Mouse (Mus musculus) midbrain, embryonic 16.5 days (tissue): ENCODE results near the gene Nccrp1. TPM values are rescaled to one million over a fixed set of nuclear protein-coding genes. Genes with fewer than 3 reads are reported as not detected.

Experiments used
- ATAC-seq: fragments of 200-750 bp; cut with Nextera tagmentation; 2 replicates; pipeline ENCODE4 v1.8.0; 2017; ENCODE audit warnings: moderate TSS enrichment
- H3K27ac ChIP-seq: fragments of 300-500 bp; sonication (generic); 2 replicates; pipeline ENCODE4 v1.5.1; 2014; ENCODE audit warnings: mild to moderate bottlenecking, low read length, mixed read lengths
- H3K27me3 ChIP-seq: fragments of 300-500 bp; sonication (generic); 2 replicates; pipeline ENCODE4 v1.6.1; 2014; ENCODE audit warnings: low read depth, low read length, mixed read lengths; ENCODE audit not compliant: control insufficient read depth, insufficient read depth
- H3K36me3 ChIP-seq: fragments of 300-500 bp; sonication (generic); 2 replicates; pipeline ENCODE4 v1.6.1; 2014; ENCODE audit warnings: mild to moderate bottlenecking, low read length, moderate library complexity, mixed read lengths; ENCODE audit not compliant: control insufficient read depth, insufficient read depth
- H3K4me1 ChIP-seq: fragments of 300-500 bp; sonication (generic); 2 replicates; pipeline ENCODE4 v1.6.1; 2014; ENCODE audit warnings: mild to moderate bottlenecking, low read length, mixed read lengths; ENCODE audit not compliant: control insufficient read depth, insufficient read depth
- H3K4me2 ChIP-seq: fragments of 300-500 bp; sonication (generic); 2 replicates; pipeline ENCODE4 v1.6.1; 2014; ENCODE audit warnings: mild to moderate bottlenecking, low read length, mixed read lengths
- H3K4me3 ChIP-seq: fragments of 300-500 bp; sonication (generic); 2 replicates; pipeline ENCODE4 v1.5.1; 2014; ENCODE audit warnings: low read depth, mild to moderate bottlenecking, low read length, moderate library complexity, mixed read lengths
- H3K9ac ChIP-seq: fragments of 300-500 bp; sonication (generic); 2 replicates; pipeline ENCODE4 v1.6.1; 2014; ENCODE audit warnings: low read depth, low read length, mixed read lengths
- H3K9me3 ChIP-seq: fragments of 300-500 bp; sonication (generic); replicated peaks from 2 replicates; pipeline ENCODE4 v1.6.1; 2014; ENCODE audit warnings: mild to moderate bottlenecking, low read length, mixed read lengths; ENCODE audit not compliant: control insufficient read depth, poor library complexity, severe bottlenecking
- WGBS: fragments of 180-500 bp; shearing (Covaris S2); extraction: QIAGEN DNeasy Blood & Tissue Kit; methylation state at CpG from one replicate; pipeline ENCODE4 v1.1.7; 2014; 5-methylcytosine and 5-hydroxymethylcytosine counted together
- polyA plus RNA-seq: library from polyadenylated mRNA; unstranded; fragments of >200 nt; fragmentation: Nextera tagmentation; extraction: Ambion mirVana; gene quantifications from 2 replicates; pipeline ENCODE4 v1.2.1, GENCODE M21; 2015

Gene Nccrp1
- polyA plus RNA-seq, 1 experiment from 2014 or later = 0.15 TPM

GRCm38 (mm10) chr7:28583570-28584344 is 36.7 kb upstream of the Nccrp1 start:
- Histone ChIP-seq H3K27ac (no peak overlapping the region), H3K36me3 (no peaks in the 10 kb centered on the region), H3K4me2 (no peak overlapping the region), H3K9ac (no peak overlapping the region), H3K27me3 (no peaks in the 10 kb centered on the region), H3K4me1 (peaks cover 4% of the 10 kb centered on the region), H3K4me3 (no peak overlapping the region), H3K9me3 (no peaks in the 10 kb centered on the region)
- no peak for ATAC-seq
- 79% methylated on average over 8 of the region's 8 CpGs for WGBS

GRCm38 (mm10) chr7:28582841-28583240 is 35.8 kb upstream of the Nccrp1 start:
- 87% methylated on average over 11 of the region's 11 CpGs for WGBS
- no peak overlapping the region for H3K4me2 ChIP-seq
- H3K36me3 ChIP-seq = no peaks in the 10 kb centered on the region
- H3K9me3 ChIP-seq = no peaks in the 10 kb centered on the region
- H3K4me3 ChIP-seq = no peak overlapping the region
- H3K4me1 ChIP-seq = peaks cover 4% of the 10 kb centered on the region
- H3K27ac ChIP-seq = no peak overlapping the region
- H3K9ac ChIP-seq = no peak overlapping the region
- H3K27me3 ChIP-seq = no peaks in the 10 kb centered on the region
- ATAC-seq = no peak

- Histone ChIP-seq H3K27me3 (no peaks in the 10 kb centered on the region), H3K27ac (no peak overlapping the region), H3K36me3 (no peaks in the 10 kb centered on the region), H3K9me3 (no peaks in the 10 kb centered on the region), H3K4me3 (no peak overlapping the region), H3K4me1 (peaks cover 4% of the 10 kb centered on the region), H3K9ac (no peak overlapping the region), H3K4me2 (no peak overlapping the region)
- 91% methylated on average over 4 of the region's 4 CpGs for WGBS
- ATAC-seq = no peak
Observed at GRCm38 (mm10) chr7:28581721-28582120, 34.7 kb upstream of the Nccrp1 start.

- H3K27ac ChIP-seq = no peak overlapping the region
- no peaks in the 10 kb centered on the region for H3K9me3 ChIP-seq
- no peak overlapping the region for H3K4me3 ChIP-seq
- WGBS = 71% methylated on average over 5 of the region's 5 CpGs
- peaks cover 4% of the 10 kb centered on the region for H3K4me1 ChIP-seq
- H3K9ac ChIP-seq = no peak overlapping the region
- H3K4me2 ChIP-seq = no peak overlapping the region
- H3K27me3 ChIP-seq = no peaks in the 10 kb centered on the region
- no peak for ATAC-seq
- H3K36me3 ChIP-seq = no peaks in the 10 kb centered on the region
Observed at GRCm38 (mm10) chr7:28579826-28580225, 32.8 kb upstream of the Nccrp1 start.

GRCm38 (mm10) chr7:28578543-28579053 is 31.5 kb upstream of the Nccrp1 start:
- Histone ChIP-seq H3K27me3 (no peaks in the 10 kb centered on the region), H3K4me1 (peaks cover 4% of the 10 kb centered on the region; the same call in 1 of the 2 replicates), H3K27ac (no peak overlapping the region), H3K4me2 (no peak overlapping the region), H3K4me3 (no peak overlapping the region), H3K36me3 (no peaks in the 10 kb centered on the region), H3K9ac (no peak overlapping the region), H3K9me3 (no peaks in the 10 kb centered on the region)
- ATAC-seq = no peak
- WGBS = 80% methylated on average over 5 of the region's 5 CpGs

- Histone ChIP-seq H3K4me3 (no peak overlapping the region), H3K36me3 (no peaks in the 10 kb centered on the region), H3K9me3 (no peaks in the 10 kb centered on the region), H3K4me2 (no peak overlapping the region), H3K4me1 (0 out of 2 replicates have a peak, but pooled peaks cover 4% of the 10 kb centered on the region), H3K27me3 (no peaks in the 10 kb centered on the region), H3K9ac (no peak overlapping the region), H3K27ac (no peak overlapping the region)
- WGBS = 93% methylated on average over 9 of the region's 9 CpGs
- no peak for ATAC-seq
Observed at GRCm38 (mm10) chr7:28577826-28578542, 30.9 kb upstream of the Nccrp1 start.

GRCm38 (mm10) chr7:28576271-28576914 is 29.3 kb upstream of the Nccrp1 start:
- Histone ChIP-seq H3K4me3 (no peak overlapping the region), H3K9ac (no peak overlapping the region), H3K4me2 (no peak overlapping the region), H3K27ac (no peak overlapping the region), H3K4me1 (0 out of 2 replicates have a peak, but pooled peaks cover 4% of the 10 kb centered on the region), H3K9me3 (no peaks in the 10 kb centered on the region), H3K36me3 (no peaks in the 10 kb centered on the region), H3K27me3 (no peaks in the 10 kb centered on the region)
- 72% methylated on average over 5 of the region's 5 CpGs for WGBS
- no peak; the same call in 1 of the 2 replicates for ATAC-seq

GRCm38 (mm10) chr7:28575597-28575996 is 28.5 kb upstream of the Nccrp1 start:
- H3K27ac ChIP-seq = no peak overlapping the region
- no peak overlapping the region for H3K9ac ChIP-seq
- H3K4me3 ChIP-seq = no peak overlapping the region
- ATAC-seq = no peak
- no peaks in the 10 kb centered on the region for H3K27me3 ChIP-seq
- 95% methylated on average over 11 of the region's 11 CpGs for WGBS
- H3K9me3 ChIP-seq = no peaks in the 10 kb centered on the region
- H3K36me3 ChIP-seq = no peaks in the 10 kb centered on the region
- H3K4me2 ChIP-seq = no peak overlapping the region
- 0 out of 2 replicates have a peak, but pooled peaks cover 4% of the 10 kb centered on the region for H3K4me1 ChIP-seq
